Mouse (Mus musculus) left cerebral cortex, postnatal 36 days (tissue): Measurements from ENCODE around the gene Cdca8. TPM values are rescaled to one million over a fixed set of nuclear protein-coding genes. Genes with fewer than 3 reads are reported as not detected.
"Not testable (repeated sequence)": the region's sequence is repeated elsewhere in the genome, so short reads cannot be mapped to it uniquely, and the experiment has no call there.

Experiments
- DNase-seq, 2 experiments: peaks; one replicate each; pipeline ENCODE4 v3.0.0; 2021 to 2022; ENCODE audit warnings: low spot score in 2 of 2, mixed read lengths in 1 of 2
- intact Hi-C: fragments of 180-260 bp; cut with DNase I; formaldehyde crosslinking; loops from one replicate; pipeline ENCODE4 v1.15.1; 2025
- total RNA-seq, 2 experiments: library from RNA; stranded (reverse); gene quantifications; 2 replicates each; pipeline ENCODE4 v1.2.3; 2021

Cdca8 gene
- 1 to 10 TPM; 1.4 to 1.5 TPM for total RNA-seq

DNA sequence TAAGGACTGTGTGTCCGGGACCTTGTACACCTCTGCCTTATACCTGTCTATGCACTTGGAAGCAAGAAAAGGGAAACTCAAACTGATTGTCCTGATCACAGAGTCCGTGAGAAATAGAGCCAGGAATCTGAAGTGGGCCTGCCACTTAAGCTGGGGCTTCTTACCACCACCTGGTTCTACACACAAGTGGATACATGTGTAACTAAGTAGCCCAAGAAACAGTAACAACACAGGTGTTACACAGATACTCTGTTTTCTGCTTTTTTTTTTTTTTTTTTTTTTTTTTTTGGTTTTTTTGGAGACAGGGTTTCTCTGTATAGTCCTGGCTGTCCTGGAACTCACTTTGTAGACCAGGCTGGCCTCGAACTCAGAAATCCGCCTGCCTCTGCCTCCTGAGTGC lies at the start of gene Cdca8:
Gene Cdca8, minus strand, starts transcription at position 101 of the 400 bp plus-strand sequence.
- intact Hi-C loops, DNase-seq: not testable (repeated sequence)

DNA sequence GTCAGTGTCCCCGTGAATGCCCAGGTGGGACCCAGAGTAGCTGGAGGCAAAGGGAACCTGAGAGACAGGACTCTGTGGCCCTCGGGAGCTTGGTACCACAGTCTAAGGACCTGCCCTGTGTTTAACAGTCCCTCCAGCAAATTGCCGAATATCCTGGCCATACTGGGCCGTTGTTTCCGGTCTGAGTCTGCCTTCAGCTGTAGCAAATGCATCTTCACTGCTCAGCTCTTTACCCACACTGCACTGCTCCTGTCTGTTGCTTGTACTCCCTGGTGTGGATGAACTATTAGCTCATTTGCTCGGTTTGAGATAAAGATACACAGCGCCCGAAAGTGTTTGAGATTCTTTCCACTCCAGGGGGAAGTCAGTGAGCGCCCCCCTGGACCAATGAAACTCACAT lies 49.3 kb upstream of the Cdca8 start:
- DNase-seq = no peak
- intact Hi-C loops = no loop called here

DNA sequence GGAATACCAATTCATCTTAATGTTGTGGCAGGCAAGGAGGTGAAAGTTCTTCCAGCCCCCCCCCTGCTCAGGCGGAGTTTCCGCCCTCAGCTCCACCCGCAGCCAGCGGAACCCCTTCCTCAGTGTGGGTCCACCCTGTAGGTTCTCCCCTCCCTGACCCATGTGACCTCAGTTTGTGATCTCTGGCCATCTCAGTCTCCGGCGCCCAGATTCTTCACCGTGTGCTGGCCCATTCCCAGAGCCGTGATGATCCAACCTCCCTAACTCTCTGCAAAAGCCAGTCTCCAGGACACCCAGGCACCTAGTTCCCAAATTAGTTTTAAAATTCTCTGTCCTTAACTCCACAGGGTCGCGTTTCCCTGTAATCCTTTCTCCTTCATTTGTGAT lies 48.6 kb upstream of the Cdca8 start:
- DNase-seq = no peak
- intact Hi-C loops = no loop called here

DNA sequence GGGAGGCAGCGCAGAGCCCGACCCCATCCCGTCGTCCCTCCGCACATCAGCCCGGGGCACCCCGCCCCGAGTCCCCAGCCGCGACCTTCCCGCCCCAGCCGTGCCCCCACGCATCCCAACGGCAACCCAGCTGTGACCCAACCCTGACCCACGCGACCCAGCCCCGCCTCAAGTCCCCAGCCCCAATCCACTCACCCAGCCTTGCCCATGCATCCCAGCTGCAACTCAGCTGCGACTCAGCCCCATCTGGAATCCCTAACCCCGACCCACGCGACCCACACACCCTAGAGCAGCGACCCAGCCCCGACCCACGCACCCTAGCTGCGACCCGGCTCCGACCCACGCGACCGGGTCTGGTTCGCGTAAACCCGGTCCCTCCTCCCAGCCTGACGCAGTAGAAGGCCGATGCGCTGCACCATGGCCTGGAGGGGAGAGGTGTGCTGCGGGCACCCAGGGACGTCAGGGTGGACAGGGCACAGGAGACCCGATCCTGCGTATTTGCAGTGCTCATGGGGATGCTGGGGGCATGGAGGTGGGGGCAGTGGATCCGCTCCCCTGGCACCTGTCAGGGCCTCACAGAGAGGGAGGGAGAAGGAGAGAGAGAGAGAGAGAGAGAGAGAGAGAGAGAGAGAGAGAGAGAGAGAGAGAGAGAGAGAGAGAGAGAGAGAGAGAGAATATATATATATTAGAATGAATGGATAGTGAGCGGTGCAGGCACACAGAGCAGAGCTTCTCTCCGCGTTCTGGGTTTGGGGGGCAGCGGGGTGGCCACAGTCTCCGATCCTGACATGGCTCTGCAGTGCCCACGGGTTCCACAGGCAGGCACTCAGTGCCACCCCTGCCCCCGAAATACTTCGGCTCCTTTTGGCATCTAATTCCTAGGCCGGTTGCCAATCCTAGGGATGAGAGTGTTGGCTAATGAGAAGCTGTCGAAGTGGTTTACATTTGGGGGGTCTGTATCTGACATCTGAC lies 47.9 kb upstream of the Cdca8 start:
- intact Hi-C loops = no loop called here
- no peak for DNase-seq

DNA sequence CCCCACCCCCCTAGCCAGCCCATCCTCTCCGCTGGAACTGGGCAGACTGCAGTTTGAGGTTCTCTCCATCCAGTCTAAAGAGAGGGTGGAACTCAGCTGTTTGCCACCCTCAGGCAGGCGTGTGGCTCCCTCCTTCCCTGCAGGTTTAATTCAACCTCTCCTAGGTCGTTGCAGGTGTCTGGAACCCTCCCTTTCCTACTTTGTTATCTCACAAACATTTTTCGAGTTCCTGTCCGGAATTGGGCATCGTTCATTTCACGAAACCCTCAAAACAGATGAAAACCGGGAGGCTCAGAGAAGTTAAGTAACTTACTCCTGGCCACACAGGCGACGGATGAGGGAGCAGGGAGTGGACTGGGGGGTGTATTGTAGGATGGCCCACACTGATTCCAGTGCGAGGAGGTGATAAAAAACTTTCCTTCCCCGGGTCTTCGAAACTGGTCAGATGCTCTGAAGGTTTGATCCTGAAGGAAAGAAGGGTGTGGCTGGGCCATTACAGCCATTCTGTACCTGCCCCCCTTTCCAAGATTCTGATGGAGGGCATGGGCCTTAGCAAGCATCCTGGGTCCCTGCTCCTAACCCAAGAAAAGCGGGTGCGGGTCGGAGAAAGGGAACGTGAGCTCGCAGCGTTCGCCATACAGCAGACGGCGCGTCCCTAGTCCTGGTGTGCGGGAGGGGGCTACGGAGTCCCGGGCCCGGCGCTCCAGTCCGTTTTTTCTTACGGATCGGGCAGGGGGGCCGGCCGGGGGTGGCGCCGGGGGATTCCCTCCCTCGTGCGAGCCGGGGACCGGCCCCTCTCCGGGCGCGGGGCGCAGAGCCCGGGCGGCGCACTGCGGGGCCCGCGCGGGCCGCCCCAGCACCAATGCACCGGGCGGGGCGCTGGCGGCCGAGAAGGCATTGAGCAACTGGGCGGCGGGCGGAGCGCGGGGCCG lies 46.8 kb upstream of the Cdca8 start, which contains the start of gene Rspo1:
Gene Rspo1, plus strand, starts transcription at position 760 of the 932 bp plus-strand sequence.
- intact Hi-C loops = no loop called here
- DNase-seq = no peak

DNA sequence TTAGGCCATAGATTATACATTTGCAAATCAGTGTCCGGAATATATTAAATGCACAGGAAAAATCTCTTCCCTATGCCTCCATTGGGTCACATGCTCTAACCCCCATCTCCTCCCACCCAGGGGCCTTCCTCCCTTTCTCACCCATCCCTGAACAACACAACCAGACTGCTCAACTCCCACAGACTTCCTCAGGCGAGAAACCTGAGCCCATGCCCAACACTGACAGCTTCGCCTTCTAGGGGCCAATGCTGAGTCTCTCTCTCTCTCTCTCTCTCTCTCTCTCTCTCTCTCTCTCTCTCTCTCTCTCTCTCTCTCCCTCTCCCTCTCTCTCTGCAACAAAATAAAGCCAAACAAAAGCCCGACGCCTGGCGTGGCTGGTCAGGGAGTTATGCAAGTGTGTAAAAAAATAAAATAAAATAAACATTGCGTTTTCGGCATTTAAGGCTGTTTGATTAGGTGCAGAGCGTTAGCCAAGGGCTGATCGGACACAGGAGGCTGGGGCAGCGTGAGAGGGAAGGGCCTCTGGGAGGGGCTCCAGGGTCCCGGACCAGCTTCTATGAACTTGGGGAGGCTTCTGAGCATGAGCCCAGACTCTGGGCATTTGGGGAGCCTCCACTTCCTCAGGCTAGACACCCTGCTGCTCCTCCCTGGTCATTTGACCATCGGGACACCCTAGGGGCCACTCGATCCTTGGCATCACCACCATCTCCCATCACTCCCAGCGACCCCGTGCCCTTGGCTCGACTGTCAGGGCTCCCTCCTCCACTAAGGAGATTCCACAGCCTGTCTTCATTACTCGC lies 46.0 kb upstream of the Cdca8 start:
- DNase-seq = peak in 1 of 2 experiments; percentile 44
- intact Hi-C loops = no loop called here

DNA sequence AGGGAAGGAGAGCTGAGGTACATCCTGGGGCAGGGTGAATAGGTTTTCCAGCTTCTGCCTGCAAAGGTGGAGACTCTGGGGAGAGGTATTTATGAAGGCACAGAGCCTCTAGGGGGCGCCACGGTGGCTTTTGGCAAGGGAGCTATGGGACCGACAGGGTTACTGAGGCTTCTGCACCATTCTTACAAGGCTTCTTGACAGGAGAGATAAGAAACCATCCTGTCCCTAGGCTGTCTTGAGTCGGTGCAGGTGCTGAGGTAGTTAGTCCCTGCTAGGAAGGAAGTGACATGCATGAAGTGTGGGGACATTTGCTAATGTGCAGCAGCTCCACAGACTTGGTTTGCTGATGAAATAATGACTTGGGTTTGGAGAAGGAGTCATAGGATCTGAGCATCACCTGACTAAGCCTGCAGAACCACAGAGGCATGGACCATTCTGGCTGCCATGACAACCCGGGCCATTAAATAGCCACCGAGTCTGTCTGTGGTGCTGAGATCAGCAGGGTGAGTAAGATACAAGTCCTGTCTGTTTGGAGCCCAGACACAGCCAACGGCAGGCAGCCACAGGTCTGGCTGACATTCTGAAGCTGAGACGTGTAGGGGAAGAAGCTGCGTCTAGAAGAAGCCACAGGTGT lies 44.9 kb upstream of the Cdca8 start:
- intact Hi-C loops = no loop called here

DNA sequence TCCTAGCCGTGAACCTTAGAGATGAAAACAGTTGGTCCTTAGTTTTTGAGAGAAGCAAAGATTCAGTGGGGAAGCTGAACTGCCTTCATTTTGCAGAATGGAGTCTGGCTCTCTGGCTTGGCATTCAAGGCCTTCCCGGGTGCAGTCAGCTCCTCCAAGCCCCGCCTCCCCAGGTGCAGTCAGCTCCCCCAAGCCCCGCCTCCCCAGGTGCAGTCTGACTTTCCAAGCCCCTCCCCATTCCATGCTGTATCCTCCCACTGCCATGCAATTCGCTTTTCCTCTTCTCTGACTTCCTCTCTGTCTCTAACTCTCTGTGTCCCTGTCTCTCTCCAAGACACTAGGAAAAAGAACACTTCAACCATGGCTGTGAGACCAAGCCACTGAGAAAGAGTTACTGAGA lies 39.1 kb upstream of the Cdca8 start:
- no peak for DNase-seq
- intact Hi-C loops = no loop called here

More for the DNA sequence above, 44.9 kb upstream of the Cdca8 start:
- no peak for DNase-seq

DNA sequence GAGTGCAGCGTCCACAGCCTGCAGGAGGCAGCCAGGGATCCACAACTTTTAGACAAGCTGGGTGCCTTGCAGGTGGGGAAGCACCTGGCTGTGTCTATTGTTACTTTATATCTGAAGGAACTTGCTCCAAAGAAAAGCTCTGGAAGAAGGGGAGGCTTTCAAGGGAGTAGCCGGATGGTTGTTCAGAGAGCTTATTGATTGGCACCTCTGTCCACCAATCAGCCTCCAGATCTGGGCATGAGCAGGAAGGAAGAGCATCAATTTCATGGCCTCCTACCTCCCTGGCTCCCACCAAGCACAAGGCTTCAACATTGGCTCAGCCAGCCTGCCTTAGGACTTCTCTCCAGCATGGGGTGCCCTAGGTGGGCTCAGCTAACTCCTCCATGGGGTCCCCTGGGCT lies 34.2 kb upstream of the Cdca8 start:
- no peak for DNase-seq
- intact Hi-C loops = no loop called here

DNA sequence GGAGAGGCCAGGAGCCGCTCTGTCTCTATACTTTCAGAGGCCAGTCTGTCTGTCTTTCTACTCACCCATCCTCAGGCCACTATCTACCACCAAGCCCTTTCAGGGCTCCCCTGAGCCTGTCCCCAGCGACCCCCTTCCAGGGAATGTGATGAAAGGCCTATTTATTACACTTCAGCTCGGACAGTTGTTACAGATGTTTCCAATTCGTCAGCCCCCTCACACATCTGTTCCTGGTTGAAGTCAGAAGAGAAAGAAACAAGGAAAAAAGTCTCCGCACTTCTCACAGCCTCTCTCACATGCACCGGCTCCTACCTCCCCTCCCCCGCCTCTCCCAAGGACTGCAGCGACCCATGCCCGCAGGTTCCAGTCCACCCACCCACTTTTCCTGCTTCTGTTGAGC lies 33.2 kb upstream of the Cdca8 start:
- no peak for DNase-seq
- intact Hi-C loops = no loop called here

DNA sequence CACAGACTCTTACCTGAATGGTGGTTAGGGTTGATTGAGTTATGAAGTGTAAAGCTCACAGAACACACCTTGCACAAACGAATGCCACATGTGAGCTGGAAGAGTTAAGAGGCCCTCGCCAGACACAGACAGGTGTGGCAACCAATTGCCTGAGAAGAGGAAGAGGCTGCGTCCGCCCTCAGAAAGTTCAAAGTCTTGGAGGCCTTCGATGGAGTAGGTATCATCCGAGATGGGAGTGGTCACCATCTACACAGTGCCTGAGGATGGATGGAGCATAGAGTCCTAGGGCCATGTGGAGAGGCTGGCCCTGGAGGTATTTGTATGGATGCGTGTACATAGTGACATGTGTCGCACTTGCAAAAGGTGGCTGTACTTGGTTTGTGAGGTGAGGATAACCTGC lies 32.0 kb upstream of the Cdca8 start:
- DNase-seq = no peak
- intact Hi-C loops = no loop called here

DNA sequence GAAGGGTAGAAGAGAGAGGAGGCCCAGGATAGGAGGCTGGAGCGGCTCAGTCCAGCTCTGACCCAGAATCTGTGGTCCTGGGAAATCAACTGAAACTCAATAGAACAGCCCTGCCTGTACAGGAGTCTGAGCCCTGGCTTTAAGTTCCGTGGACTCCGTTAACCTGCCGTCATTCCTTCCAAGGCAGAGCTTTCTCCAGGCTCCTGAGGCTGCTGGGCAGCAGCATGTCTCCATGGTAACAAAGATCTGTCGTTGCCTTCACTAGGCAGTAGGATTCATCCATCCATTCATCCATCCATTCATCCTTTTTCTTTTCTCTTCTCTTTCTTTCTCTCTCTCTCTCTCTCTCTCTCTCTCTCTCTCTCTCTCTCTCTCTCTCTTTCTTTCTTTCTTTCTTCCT lies 31.6 kb upstream of the Cdca8 start:
- DNase-seq = no peak
- intact Hi-C loops = no loop called here

DNA sequence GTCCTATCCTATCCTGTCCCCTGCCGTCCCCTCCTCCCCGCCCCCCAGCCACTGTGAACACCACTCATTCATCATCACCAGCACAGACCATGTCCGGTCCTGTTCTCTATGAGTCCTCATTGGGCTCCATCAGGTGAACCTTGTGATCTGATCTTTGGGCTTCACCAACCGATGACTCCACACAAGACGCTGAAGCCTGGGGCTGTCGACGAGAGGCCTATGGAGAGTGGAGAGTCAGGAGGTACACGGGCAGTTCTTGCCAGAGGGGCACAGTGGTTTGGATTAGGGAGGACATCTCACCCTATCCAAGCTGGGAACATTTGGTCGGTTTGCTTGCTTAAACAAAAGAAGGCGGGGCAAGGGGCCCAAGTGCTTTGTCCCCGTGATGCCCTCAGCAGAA lies 31.1 kb upstream of the Cdca8 start:
- DNase-seq = no peak
- intact Hi-C loops = no loop called here

DNA sequence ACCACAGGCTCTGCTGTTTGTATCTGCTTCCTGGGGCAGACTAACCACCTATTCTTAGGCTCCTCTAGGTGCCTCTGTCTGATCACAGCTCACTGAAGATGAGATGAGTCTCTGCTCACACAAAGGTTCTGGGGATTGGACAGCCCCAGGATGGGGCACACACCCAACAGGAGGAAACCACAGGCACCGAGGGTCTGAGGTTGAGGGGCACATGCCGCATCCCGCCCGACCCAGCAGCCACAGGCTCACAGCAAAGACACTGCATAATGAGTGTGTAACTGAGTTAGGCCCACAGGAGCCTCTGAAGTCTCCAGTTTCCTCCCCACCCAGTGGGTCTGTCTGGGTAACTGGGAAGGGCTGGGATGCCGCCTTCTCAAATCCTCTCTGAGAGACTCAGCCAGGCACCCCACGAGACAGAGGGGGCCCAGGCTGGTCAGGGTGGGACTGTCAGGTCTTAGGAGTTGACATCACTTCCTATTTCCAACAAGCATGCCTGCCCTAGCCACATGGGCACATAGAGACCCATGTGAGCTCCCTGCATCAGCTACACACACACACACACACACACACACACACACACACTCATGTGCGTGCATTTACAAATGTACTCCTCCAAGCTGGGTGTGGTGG lies 30.2 kb upstream of the Cdca8 start:
- intact Hi-C loops = no loop called here
- DNase-seq = no peak

DNA sequence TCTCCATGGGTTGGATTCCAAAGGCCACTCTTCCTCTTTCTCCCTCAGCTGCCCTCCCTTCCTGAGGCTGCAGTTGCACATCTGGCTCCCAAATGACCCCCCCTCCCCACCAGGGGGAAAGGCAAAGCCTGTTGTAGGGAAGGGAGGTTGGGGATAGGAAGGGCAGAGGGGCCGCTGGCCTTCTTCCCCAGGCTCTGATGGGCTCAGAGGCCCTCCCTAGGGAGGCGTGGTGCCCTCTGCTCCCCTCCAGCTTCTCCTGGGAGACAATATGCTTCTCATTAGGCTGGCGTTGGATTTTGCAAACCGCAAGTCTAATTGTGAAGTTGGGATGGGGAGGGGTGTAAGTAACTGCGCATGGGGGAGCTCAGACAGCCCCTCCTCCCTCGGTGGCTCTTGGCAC lies 29.6 kb upstream of the Cdca8 start:
- intact Hi-C loops = no loop called here
- no peak for DNase-seq

DNA sequence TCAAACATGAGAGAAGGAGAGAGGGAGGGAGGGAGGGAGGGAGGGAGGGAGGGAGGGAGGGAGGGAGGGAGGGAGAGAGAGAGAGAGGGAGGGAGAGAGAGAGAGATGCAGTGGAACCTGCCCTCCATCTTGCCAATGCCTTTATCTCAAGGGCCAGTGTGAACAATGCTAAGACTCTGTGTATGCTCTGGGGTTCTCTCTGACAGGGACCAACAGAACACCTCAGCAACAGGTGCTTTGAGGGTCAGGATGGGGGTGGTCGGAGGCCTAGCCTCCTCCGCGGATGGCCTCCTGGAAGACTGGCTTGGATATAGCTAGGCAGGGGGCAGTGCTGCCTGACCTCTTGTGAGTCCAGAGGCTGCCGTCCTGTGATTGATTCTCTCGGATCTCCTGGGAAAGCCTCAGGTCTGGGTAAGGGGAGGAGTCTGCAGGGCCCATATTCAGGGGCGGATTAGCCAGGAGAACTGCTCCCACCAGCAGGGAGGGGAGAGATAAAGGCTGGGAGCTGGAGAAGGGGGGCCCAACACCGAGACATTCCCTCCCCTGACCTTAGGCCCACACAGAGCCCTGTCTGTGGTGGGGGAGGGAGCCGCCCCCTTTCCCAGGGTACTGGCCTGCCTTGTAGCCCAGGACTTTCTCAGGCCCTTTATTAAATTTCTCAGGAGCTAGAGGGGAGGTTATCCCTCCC lies 25.9 kb upstream of the Cdca8 start:
- intact Hi-C loops = no loop called here
- DNase-seq = no peak

DNA sequence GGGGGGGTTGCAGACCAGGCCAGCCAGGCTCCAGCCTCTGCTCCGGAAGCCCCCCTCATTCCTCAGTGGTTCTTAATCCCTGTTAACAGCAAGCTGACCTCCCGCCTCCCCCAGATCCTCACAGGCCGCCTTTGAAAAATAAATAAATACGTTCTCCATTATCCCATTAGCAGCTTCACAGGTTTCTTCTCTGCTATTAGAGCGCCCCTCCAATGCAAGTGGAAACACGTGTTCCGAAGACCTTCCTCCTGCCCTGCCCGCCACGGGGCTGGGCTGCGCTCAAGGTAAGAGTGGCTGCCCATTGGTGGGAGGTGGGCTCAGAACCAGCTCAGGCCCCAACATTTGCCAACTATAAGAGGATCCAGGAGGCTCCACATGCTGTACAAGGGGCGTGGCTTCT lies 23.5 kb upstream of the Cdca8 start:
- DNase-seq = no peak
- intact Hi-C loops = no loop called here

DNA sequence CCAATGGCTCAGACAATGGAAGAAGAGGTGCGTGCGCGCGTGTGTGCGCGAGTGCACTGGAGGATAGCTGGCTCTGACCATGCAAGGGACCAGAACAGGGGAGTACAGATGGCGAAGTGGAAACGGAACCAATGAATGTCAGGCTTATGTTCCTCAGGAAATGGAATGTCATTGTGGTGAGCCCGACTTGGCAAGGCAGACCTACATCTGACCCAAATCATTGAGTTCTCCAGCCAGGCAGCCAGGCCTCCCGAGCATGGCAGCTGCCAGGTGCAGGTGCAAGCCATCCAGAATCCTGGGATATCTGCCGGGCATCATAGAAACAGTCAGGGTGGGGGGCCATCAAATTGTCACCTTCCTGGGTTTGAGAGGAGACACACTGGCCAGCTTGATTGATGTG lies 21.8 kb upstream of the Cdca8 start:
- DNase-seq = no peak
- intact Hi-C loops = no loop called here
